Mouse (Mus musculus) mouse trophoblast stem cell (cell line): ENCODE results near the gene Sf3b6.

Experiments
- in situ Hi-C, 2 experiments: fragments of 300-500 bp; cut with MseI, MboI; formaldehyde crosslinking; loops; 2 replicates in 1 of 2; 3 replicates in 1 of 2; pipeline ENCODE4 v1.15.1; 2025

The Sf3b6 gene

GRCm38 (mm10) chr12:4840741-4841140, 23.4 kb downstream of the Sf3b6 start:
- in situ Hi-C loops: no loop called here

DNA sequence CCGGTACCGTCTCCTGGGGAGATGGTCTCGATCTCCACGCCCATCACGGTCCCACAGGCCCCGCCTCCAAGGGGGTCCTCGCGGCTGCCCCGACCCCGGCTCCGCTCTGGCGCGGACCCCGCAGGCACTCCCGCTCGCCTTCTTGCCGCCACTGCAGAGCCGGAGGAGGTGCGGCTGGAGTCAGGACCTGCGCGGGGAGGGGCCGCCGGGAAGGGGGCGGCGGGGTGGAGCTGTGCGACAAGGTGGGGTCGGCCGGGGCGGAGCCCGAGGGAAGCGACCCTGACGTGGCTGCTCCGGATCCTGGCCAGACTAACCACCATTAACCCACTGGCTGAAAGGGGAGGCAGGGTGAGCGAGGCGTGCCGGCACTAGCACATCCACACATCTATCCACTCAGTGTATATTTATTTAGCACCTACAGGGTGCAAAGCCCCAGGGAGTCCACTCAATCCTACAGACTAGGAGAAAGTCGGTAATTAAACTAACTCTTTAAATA, 24.1 kb downstream of the Sf3b6 start, which contains the start of gene Fkbp1b:
Fkbp1b (minus strand) TSS at position 200 of the 496 bp plus-strand sequence.
- in situ Hi-C loops: no loop called here

GRCm38 (mm10) chr12:4842456-4842855, 25.1 kb downstream of the Sf3b6 start:
- in situ Hi-C loops: no loop called here

DNA sequence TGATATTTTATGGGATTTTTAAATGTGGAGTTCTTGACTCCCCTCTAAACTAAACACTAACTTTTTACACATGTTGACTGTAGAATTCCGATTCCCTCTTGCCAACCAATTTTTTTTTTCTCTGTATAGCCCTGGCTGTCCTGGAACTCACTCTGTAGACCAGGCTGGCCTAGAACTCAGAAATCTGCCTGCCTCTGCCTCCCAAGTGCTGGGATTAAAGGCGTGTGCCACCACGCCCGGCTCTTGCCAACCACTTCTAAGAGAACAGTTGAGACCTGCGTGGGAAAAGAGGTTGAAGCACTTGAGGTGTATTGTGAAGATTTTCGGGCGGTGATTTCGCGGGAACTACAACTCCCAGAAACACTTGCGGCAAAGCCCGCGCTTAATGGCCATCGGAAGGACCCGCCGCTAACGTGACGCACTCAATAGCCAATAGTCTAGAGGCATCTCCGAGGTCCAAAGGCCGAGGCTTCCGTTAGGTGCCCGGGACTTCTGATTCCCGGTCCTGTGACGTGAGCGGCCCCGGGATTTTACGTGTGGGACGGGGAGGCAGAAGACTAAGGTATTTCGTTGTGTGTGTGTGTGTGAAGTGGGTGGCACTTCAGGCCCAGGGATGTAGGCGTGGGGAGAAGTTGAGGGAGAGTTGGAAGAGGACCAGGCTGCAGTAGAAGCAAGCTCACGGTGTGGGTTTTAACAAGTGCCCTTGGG, 25.7 kb downstream of the Sf3b6 start, which contains the start of gene Wdcp:
Wdcp (plus strand) TSS at position 414 of the 708 bp plus-strand sequence.
- in situ Hi-C loops: no loop called here

- in situ Hi-C loops: no loop called here
Measured at GRCm38 (mm10) chr12:4843741-4844140, 26.4 kb downstream of the Sf3b6 start.

DNA sequence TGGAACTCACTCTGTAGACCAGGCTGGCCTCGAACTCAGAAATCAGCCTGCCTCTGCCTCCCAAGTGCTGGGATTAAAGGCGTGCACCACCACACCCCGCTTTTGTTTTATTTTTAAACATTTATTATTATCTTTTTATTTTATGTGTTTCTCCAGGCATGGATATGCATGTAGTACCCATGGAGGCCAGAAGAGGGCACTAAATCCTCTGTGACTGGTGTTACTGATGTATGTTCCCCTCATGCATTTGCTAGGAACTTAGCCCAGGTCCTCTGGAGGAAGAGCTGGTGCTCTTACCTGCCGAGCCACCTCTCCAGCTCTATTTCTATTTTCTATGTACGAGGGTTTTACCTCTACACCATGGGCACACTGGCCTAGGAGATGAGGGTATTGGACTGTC, 38.8 kb downstream of the Sf3b6 start:
- in situ Hi-C loops: no loop called here

- in situ Hi-C loops: no loop called here
Measured at GRCm38 (mm10) chr12:4856834-4857233, 39.5 kb downstream of the Sf3b6 start.

DNA sequence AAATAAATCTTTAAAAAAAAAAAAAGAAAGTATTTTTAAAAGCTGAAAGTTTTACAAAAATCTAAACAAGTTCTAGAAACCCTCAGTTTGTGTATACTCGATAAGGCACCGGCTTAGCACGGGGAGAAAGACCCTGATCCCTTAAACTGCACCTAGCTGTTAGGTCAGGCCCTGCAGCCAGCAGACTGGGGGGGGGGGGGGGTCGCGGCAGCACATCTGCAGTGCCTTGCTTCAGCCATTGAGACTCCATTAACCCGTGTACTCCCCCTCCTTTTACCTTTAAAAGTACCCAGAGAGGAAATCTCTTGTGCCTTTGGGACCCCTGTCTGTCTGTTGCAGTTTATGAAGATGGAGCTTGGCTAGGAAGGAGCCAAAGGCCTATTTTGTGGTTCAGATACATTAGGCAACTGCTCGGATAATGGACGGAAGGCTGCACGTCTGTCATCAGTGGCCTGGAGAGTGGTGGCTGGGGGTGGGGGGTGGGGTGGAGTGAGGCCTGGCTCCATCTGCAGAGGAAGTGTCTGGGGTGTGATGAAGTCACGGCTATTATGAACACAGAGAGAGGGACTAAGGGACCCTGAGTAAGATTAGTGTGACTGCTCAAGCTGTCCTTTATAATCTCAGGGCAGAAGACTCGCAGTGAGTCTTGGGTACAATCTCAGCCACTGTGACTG, 42.0 kb downstream of the Sf3b6 start:
- in situ Hi-C loops: no loop called here

- in situ Hi-C loops: no loop called here
Measured at GRCm38 (mm10) chr12:4862672-4863071, 45.3 kb downstream of the Sf3b6 start.

DNA sequence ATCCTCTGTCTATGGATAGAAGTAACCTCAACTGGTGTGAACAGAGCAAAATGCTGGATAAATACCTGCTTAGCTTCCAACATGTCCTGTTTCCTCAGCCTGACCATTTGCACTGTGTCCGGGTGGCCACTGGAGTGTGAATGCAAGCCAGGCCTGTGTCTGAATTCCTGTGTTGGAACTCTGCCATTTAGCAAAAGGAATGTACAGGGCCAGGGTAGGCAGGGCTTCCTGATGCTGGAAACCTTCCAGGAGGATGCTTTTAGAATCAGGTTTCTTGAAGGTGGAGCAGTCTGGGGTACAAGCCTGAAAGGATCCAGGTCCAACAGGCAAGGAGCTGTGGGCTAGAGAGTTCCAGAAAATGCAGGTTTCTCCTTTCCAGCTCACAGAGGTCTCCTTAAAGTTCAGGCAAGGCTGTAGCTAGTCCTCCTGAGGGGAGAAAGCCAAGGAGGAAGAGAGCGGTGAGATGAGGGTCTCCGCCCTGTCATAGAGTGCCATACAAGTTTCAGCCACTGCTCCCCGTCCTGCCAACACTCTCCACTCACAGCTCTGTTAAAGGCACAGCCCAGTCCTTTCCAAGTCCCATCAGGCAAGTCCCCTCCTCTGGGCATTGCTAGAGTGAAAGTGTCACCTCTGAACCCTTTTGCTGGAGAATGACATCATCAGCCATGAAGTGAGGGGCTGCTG, 46.5 kb downstream of the Sf3b6 start:
- in situ Hi-C loops: no loop called here

GRCm38 (mm10) chr12:4864338-4864690, 47.0 kb downstream of the Sf3b6 start:
- in situ Hi-C loops: no loop called here

DNA sequence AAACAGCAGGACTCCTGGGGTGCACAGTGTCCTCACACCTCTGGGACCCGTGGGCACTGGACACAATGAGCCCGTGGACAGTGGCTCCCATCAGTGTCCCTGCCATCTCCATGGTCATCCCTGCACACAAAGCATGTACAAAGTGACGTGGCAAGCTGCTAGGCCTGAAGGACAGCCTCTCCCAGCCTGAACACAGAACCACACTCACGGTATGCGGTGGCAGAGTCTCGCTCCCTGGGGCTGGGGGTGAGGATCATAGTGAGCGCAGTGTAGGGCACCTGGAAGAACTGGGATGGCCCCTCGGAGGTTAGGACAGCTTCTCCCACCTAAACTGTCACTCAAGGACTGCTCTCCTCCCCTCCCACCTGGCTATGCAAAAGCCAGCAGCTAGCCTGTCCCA, 51.6 kb downstream of the Sf3b6 start:
- in situ Hi-C loops: no loop called here

- in situ Hi-C loops: no loop called here
Measured at GRCm38 (mm10) chr12:4871260-4871659, 53.9 kb downstream of the Sf3b6 start.

GRCm38 (mm10) chr12:4872273-4872672, 54.9 kb downstream of the Sf3b6 start:
- in situ Hi-C loops: no loop called here

DNA sequence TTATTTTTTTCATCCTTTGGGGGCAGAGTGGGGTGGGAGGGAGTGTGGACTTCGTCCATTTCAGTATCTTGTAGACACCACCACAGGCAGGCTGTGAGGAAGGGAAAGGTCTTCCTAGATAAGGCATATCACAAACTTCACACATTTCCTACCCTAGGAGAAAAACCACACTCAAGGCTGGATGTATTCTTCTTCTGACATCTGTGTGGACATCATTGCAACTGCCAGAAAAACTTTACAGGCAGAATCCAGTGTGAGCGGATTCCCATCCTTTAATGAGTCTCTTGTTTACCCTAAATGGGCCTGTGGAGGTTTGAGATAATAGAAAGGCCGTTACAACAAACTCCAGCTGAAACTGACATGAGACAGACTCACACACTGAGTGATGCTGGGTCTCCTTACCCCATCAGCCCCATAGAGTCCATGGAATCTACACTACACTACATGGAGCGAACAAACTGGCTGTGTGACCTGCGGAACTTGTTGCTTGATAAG, 55.7 kb downstream of the Sf3b6 start:
- in situ Hi-C loops: no loop called here

- in situ Hi-C loops: no loop called here
Measured at GRCm38 (mm10) chr12:4873531-4873930, 56.2 kb downstream of the Sf3b6 start.

- in situ Hi-C loops: no loop called here
Measured at GRCm38 (mm10) chr12:4874161-4874927, 57.0 kb downstream of the Sf3b6 start, which contains the start of gene Mfsd2b. Mfsd2b (minus strand) TSS chr12:4874359.

- in situ Hi-C loops: no loop called here
Measured at GRCm38 (mm10) chr12:4875623-4876022, 58.3 kb downstream of the Sf3b6 start.
